Mouse (Mus musculus) midbrain, embryonic 10.5 days (tissue): ENCODE measurements around the gene Sox5. TPM values are rescaled to one million over a fixed set of nuclear protein-coding genes. Genes with fewer than 3 reads are reported as not detected.

Source experiments
- DNase-seq: peaks from one replicate; pipeline ENCODE4 v3.0.0-alpha.2; 2017; ENCODE audit warnings: low spot score
- H3K27ac ChIP-seq: fragments of 300-500 bp; sonication (generic); replicated peaks from 2 replicates; pipeline ENCODE4 v1.5.1; 2016; ENCODE audit warnings: mild to moderate bottlenecking
- H3K27me3 ChIP-seq: fragments of 300-500 bp; sonication (generic); 2 replicates; pipeline ENCODE4 v1.6.1; 2016; ENCODE audit warnings: low read depth, mild to moderate bottlenecking; ENCODE audit not compliant: poor library complexity, severe bottlenecking
- H3K36me3 ChIP-seq: fragments of 300-500 bp; sonication (generic); 2 replicates; pipeline ENCODE4 v1.6.1; 2016; ENCODE audit warnings: mild to moderate bottlenecking, moderate library complexity
- H3K4me1 ChIP-seq: fragments of 300-500 bp; sonication (generic); 2 replicates; pipeline ENCODE4 v1.6.1; 2016
- H3K4me3 ChIP-seq: fragments of 300-500 bp; sonication (generic); 2 replicates; pipeline ENCODE4 v1.5.1; 2016; ENCODE audit warnings: mild to moderate bottlenecking, moderate library complexity
- H3K9me3 ChIP-seq: fragments of 300-500 bp; sonication (generic); replicated peaks from 2 replicates; pipeline ENCODE4 v1.6.1; 2016; ENCODE audit warnings: mild to moderate bottlenecking
- WGBS: fragments of 180-500 bp; shearing (Covaris S2); methylation state at CpG from one replicate; pipeline ENCODE4 v1.1.7; 2016; 5-methylcytosine and 5-hydroxymethylcytosine counted together
- polyA plus RNA-seq: library from polyadenylated mRNA; unstranded; fragments of >200 nt; fragmentation: Nextera tagmentation; extraction: Ambion mirVana; gene quantifications from 2 replicates; pipeline ENCODE4 v1.2.1, GENCODE M21; 2016

Sox5 gene
- polyA plus RNA-seq, 1 experiment from 2014 or later = 28.2 TPM

- WGBS = 60% methylated on average over 8 of the region's 8 CpGs
- no peak overlapping the region for H3K4me3 ChIP-seq
- no peaks in the 10 kb centered on the region for H3K36me3 ChIP-seq
- DNase-seq = peak; percentile 36
- H3K27ac ChIP-seq = peak overlapping the region; percentile 58
- H3K27me3 ChIP-seq = no peaks in the 10 kb centered on the region
- no peaks in the 10 kb centered on the region for H3K9me3 ChIP-seq
- H3K4me1 ChIP-seq = peaks cover 12% of the 10 kb centered on the region
These were observed 335.9 kb downstream of the Sox5 start for GRCm38 (mm10) chr6:144445761-144446373.

- Histone ChIP-seq H3K4me1 (peaks cover 12% of the 10 kb centered on the region), H3K9me3 (no peaks in the 10 kb centered on the region), H3K27me3 (no peaks in the 10 kb centered on the region), H3K4me3 (no peak overlapping the region), H3K36me3 (no peaks in the 10 kb centered on the region), H3K27ac (no peak overlapping the region)
- no peak for DNase-seq
- 88% methylated on average over 5 of the region's 5 CpGs for WGBS
These were observed 337.4 kb downstream of the Sox5 start for GRCm38 (mm10) chr6:144444367-144444766.

- Histone ChIP-seq H3K4me3 (no peak overlapping the region), H3K36me3 (no peaks in the 10 kb centered on the region), H3K27me3 (no peaks in the 10 kb centered on the region), H3K9me3 (no peaks in the 10 kb centered on the region), H3K4me1 (peaks cover 12% of the 10 kb centered on the region), H3K27ac (no peak overlapping the region)
- DNase-seq = no peak
- WGBS = 67% methylated on average over 1 of the region's 1 CpGs
These were observed 338.1 kb downstream of the Sox5 start for GRCm38 (mm10) chr6:144443681-144444080.

GRCm38 (mm10) chr6:144429276-144429675 is 352.5 kb downstream of the Sox5 start:
- 71% methylated on average over 5 of the region's 5 CpGs for WGBS

GRCm38 (mm10) chr6:144408030-144408429 is 373.7 kb downstream of the Sox5 start:
- Histone ChIP-seq H3K27ac (no peak overlapping the region), H3K9me3 (no peaks in the 10 kb centered on the region), H3K4me3 (no peak overlapping the region), H3K36me3 (no peaks in the 10 kb centered on the region), H3K27me3 (no peaks in the 10 kb centered on the region), H3K4me1 (no peaks in the 10 kb centered on the region)
- DNase-seq = no peak
- 91% methylated on average over 3 of the region's 3 CpGs for WGBS

More at GRCm38 (mm10) chr6:144429276-144429675, 352.5 kb downstream of the Sox5 start:
- Histone ChIP-seq H3K27me3 (no peaks in the 10 kb centered on the region), H3K4me1 (peaks cover 9% of the 10 kb centered on the region), H3K27ac (no peak overlapping the region), H3K9me3 (no peaks in the 10 kb centered on the region), H3K4me3 (no peak overlapping the region), H3K36me3 (no peaks in the 10 kb centered on the region)
- no peak for DNase-seq

- Histone ChIP-seq H3K27me3 (peaks cover 19% of the 10 kb centered on the region), H3K4me1 (peaks cover 19% of the 10 kb centered on the region), H3K9me3 (no peaks in the 10 kb centered on the region), H3K36me3 (no peaks in the 10 kb centered on the region), H3K27ac (no peak overlapping the region), H3K4me3 (no peak overlapping the region)
- 53% methylated on average over 10 of the region's 10 CpGs for WGBS
- peak; percentile 35 for DNase-seq
These were observed 383.7 kb downstream of the Sox5 start for GRCm38 (mm10) chr6:144398115-144398514.

- Histone ChIP-seq H3K9me3 (no peaks in the 10 kb centered on the region), H3K27me3 (peaks cover 42% of the 10 kb centered on the region), H3K4me3 (no peak overlapping the region), H3K27ac (no peak overlapping the region), H3K36me3 (no peaks in the 10 kb centered on the region), H3K4me1 (peaks cover 12% of the 10 kb centered on the region)
- no peak for DNase-seq
- WGBS = 86% methylated on average over 6 of the region's 6 CpGs
These were observed 388.6 kb downstream of the Sox5 start for GRCm38 (mm10) chr6:144393151-144393550.

GRCm38 (mm10) chr6:144389333-144390054 is 392.3 kb downstream of the Sox5 start:
- H3K27me3 ChIP-seq = peaks cover 23% of the 10 kb centered on the region; the same call in 1 of the 2 replicates
- no peak for DNase-seq
- no peak overlapping the region for H3K4me3 ChIP-seq
- H3K36me3 ChIP-seq = no peaks in the 10 kb centered on the region
- H3K4me1 ChIP-seq = peaks cover 16% of the 10 kb centered on the region
- no peak overlapping the region for H3K27ac ChIP-seq
- H3K9me3 ChIP-seq = no peaks in the 10 kb centered on the region
- 83% methylated on average over 14 of the region's 14 CpGs for WGBS

GRCm38 (mm10) chr6:144387539-144388255 is 394.1 kb downstream of the Sox5 start:
- peak; percentile 55 for DNase-seq
- WGBS = 57% methylated on average over 17 of the region's 17 CpGs

GRCm38 (mm10) chr6:144380641-144381040 is 401.1 kb downstream of the Sox5 start:
- no peaks in the 10 kb centered on the region for H3K9me3 ChIP-seq
- WGBS = 88% methylated on average over 6 of the region's 6 CpGs
- no peak for DNase-seq
- H3K4me3 ChIP-seq = no peak overlapping the region
- H3K27ac ChIP-seq = no peak overlapping the region
- H3K27me3 ChIP-seq = no peaks in the 10 kb centered on the region
- H3K4me1 ChIP-seq = peaks cover 4% of the 10 kb centered on the region; the same call in 1 of the 2 replicates
- no peaks in the 10 kb centered on the region for H3K36me3 ChIP-seq

More at GRCm38 (mm10) chr6:144387539-144388255, 394.1 kb downstream of the Sox5 start:
- Histone ChIP-seq H3K9me3 (no peaks in the 10 kb centered on the region), H3K27ac (no peak overlapping the region), H3K36me3 (no peaks in the 10 kb centered on the region), H3K4me1 (peaks cover 16% of the 10 kb centered on the region), H3K27me3 (peaks cover 23% of the 10 kb centered on the region; the same call in 1 of the 2 replicates), H3K4me3 (no peak overlapping the region)

GRCm38 (mm10) chr6:144380171-144380570 is 401.6 kb downstream of the Sox5 start:
- WGBS = 85% methylated on average over 15 of the region's 15 CpGs
- Histone ChIP-seq H3K27me3 (no peaks in the 10 kb centered on the region), H3K4me1 (peaks cover 4% of the 10 kb centered on the region; the same call in 1 of the 2 replicates), H3K36me3 (no peaks in the 10 kb centered on the region), H3K9me3 (no peaks in the 10 kb centered on the region), H3K27ac (no peak overlapping the region), H3K4me3 (no peak overlapping the region)
- DNase-seq = no peak

- Histone ChIP-seq H3K27ac (no peak overlapping the region), H3K27me3 (no peaks in the 10 kb centered on the region), H3K36me3 (no peaks in the 10 kb centered on the region), H3K4me3 (no peak overlapping the region), H3K4me1 (peaks cover 3% of the 10 kb centered on the region; the same call in 1 of the 2 replicates), H3K9me3 (no peaks in the 10 kb centered on the region)
- 94% methylated on average over 11 of the region's 11 CpGs for WGBS
- DNase-seq = no peak
These were observed 407.0 kb downstream of the Sox5 start for GRCm38 (mm10) chr6:144374810-144375209.
